Mouse (Mus musculus): ENCODE measurements around the gene Gria4. TPM values are rescaled to one million over a fixed set of nuclear protein-coding genes. Genes with fewer than 3 reads are reported as not detected.
"Not testable (repeated sequence)": the region's sequence is repeated elsewhere in the genome, so short reads cannot be mapped to it uniquely, and the experiment has no call there.

Gene Gria4
- polyA plus RNA-seq (2014; fragmentation: Nextera tagmentation; extraction: Ambion mirVana): 0.63 and 0.66 TPM in 2 replicates

DNA sequence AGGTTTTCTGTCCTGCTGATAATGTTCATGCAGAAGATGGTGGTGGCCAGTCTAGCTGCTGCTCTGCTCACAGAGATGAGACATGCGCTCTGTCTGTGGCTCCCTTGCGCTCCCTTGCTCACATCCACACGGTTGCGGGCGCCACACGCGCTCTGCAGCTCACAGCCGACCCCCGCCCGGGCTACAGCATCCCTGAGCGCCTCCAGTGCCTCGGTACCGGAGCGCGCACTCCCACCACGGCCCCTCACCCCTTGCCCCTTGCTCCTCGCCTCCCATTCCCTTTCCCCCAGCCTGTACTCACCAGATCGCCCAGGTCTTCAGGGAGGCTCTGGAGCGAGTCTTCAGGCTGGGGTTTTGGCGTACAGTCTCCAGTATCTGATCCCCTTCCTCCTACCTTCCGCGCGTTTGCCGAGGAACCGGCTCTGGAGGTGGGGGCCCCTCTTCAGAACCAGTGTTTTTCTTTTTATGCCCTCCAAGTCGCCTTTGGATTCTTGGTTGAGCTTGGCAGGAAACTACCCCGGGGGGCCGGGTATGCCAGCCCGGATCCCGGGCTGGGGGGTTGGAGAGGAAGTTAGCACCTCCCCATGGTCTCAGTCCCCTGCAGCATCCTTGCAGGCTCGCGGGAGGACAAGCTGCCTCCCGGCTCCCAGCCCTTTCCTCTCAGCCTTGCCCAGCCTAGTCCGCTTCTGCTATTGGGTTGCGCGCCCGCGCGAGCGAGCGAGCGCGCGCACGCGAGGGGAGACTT, at the start of gene Gria4:
Gene Gria4 (minus strand): TSS at position 691 of the 745 bp plus-strand sequence.
- ATAC-seq (replicated peaks; ENCODE audit: insufficient number of reproducible peaks, low FRiP score, low TSS enrichment): peak; percentile 59

DNA sequence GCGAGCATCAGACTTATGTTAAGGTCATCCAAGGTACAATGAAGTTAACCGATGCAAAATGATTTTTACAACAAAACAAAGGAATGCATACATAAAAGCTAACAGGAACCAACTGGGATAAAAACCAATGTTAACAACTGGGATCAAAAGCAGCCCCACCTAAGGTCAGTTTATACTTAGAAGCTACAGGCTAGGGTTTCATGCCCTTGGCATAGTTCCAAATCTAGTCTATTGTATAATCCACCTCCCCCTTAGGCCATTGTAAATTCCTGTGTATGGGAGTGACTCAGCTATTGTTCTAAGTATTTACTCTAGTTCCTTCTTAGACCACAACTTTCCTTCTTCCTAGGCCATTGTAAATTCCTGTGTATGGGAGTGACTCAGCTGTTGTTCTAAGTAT, 14.9 kb upstream of the Gria4 start:
- H3K36me3 ChIP-seq (ENCODE audit: control insufficient read depth, insufficient read depth, low read length); H3K27ac ChIP-seq (ENCODE audit: low read depth, low read length); H3K4me3 ChIP-seq (ENCODE audit: low read depth, low read length); H3K27me3 ChIP-seq (ENCODE audit: control insufficient read depth, insufficient read depth, low read length); H3K4me2 ChIP-seq; ATAC-seq (replicated peaks; ENCODE audit: insufficient number of reproducible peaks, low FRiP score, low TSS enrichment); H3K4me1 ChIP-seq (ENCODE audit: control insufficient read depth, insufficient read depth, low read length); H3K9me3 ChIP-seq (replicated peaks; ENCODE audit: control insufficient read depth, low read length); H3K9ac ChIP-seq (ENCODE audit: low read depth, low read length): not testable (repeated sequence)
- 80% methylated on average over 2 of the region's 2 CpGs for WGBS (ENCODE audit: insufficient replicate concordance)

More for the DNA sequence above, at the start of gene Gria4:
- Histone ChIP-seq H3K27ac (ENCODE audit: low read depth, low read length) (no peak within 1 kb of the TSS), H3K4me3 (ENCODE audit: low read depth, low read length) (peak within 1 kb of the TSS; percentile 62), H3K27me3 (ENCODE audit: control insufficient read depth, insufficient read depth, low read length) (no peaks in the 10 kb centered on the region), H3K4me1 (ENCODE audit: control insufficient read depth, insufficient read depth, low read length) (no peaks in the 10 kb centered on the region), H3K4me2 (peak within 1 kb of the TSS; percentile 75), H3K9ac (ENCODE audit: low read depth, low read length) (peak within 1 kb of the TSS; percentile 60), H3K9me3 (replicated peaks; ENCODE audit: control insufficient read depth, low read length) (no peaks in the 10 kb centered on the region), H3K36me3 (ENCODE audit: control insufficient read depth, insufficient read depth, low read length) (no peaks in the 10 kb centered on the region)
- under 1% methylated on average over 46 of the region's 46 CpGs for WGBS (ENCODE audit: insufficient replicate concordance)

DNA sequence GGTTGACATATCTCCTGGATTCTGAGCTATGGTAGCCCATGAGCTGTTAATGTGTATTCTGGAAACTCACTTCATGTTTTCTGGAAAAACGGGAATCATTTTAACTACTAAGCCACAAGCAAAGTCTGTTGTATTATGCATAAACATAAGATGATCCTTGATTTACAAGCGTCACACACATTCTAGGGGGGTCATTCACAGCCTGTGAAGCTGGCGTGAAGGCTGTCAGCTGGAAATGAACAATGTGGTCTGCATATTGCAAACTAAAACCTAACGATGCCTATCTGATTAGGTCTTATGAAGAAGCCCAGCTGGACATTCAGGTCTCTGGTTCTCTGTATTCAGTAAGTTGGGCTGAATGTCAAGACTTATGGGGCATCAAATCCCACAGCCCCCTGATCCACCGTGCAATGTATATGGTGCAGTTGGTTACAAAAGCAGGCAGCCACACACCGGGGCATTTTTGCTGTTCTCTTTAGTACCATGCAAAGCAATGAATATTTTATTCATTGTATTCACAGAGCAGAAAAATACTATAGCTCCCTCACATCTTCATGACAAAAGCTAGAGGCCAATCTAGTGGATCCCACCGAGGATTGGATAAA, 7.2 kb upstream of the Gria4 start:
- H3K4me1 ChIP-seq (ENCODE audit: control insufficient read depth, insufficient read depth, low read length): no peaks in the 10 kb centered on the region
- no peaks in the 10 kb centered on the region for H3K27me3 ChIP-seq (ENCODE audit: control insufficient read depth, insufficient read depth, low read length)
- H3K9ac ChIP-seq (ENCODE audit: low read depth, low read length): no peak overlapping the region
- ATAC-seq (replicated peaks; ENCODE audit: insufficient number of reproducible peaks, low FRiP score, low TSS enrichment): no peak
- H3K27ac ChIP-seq (ENCODE audit: low read depth, low read length): no peak overlapping the region
- H3K9me3 ChIP-seq (replicated peaks; ENCODE audit: control insufficient read depth, low read length): no peaks in the 10 kb centered on the region
- no peaks in the 10 kb centered on the region for H3K36me3 ChIP-seq (ENCODE audit: control insufficient read depth, insufficient read depth, low read length)
- 77% methylated on average over 7 of the region's 7 CpGs for WGBS (ENCODE audit: insufficient replicate concordance)
- H3K4me3 ChIP-seq (ENCODE audit: low read depth, low read length): no peak overlapping the region
- H3K4me2 ChIP-seq: no peak overlapping the region

DNA sequence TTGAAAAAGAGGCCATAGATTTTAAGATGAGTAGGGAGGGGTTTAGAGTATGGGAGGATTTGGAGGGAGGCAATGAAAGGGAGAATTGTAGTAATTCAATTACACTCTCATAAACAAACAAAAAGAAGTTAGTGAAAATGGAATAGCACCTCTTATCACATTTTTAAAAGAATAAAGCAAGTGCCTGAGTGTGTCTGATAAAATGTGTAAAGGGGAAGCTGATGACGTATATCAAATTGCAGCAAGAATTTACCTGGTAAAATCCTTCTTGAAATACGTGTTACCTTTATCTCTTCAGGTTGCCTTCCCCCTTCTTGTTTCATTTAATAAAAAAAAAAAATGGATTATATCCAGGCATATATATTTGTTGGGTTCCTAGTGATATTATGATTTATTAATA, 1.4 kb upstream of the Gria4 start:
- no peak overlapping the region for H3K9ac ChIP-seq (ENCODE audit: low read depth, low read length)
- 70% methylated on average over 2 of the region's 2 CpGs for WGBS (ENCODE audit: insufficient replicate concordance)
- no peaks in the 10 kb centered on the region for H3K36me3 ChIP-seq (ENCODE audit: control insufficient read depth, insufficient read depth, low read length)
- H3K4me2 ChIP-seq: no peak overlapping the region
- H3K4me1 ChIP-seq (ENCODE audit: control insufficient read depth, insufficient read depth, low read length): no peaks in the 10 kb centered on the region
- H3K4me3 ChIP-seq (ENCODE audit: low read depth, low read length): no peak overlapping the region
- no peak overlapping the region for H3K27ac ChIP-seq (ENCODE audit: low read depth, low read length)
- H3K9me3 ChIP-seq (replicated peaks; ENCODE audit: control insufficient read depth, low read length): no peaks in the 10 kb centered on the region
- ATAC-seq (replicated peaks; ENCODE audit: insufficient number of reproducible peaks, low FRiP score, low TSS enrichment): no peak
- H3K27me3 ChIP-seq (ENCODE audit: control insufficient read depth, insufficient read depth, low read length): no peaks in the 10 kb centered on the region

DNA sequence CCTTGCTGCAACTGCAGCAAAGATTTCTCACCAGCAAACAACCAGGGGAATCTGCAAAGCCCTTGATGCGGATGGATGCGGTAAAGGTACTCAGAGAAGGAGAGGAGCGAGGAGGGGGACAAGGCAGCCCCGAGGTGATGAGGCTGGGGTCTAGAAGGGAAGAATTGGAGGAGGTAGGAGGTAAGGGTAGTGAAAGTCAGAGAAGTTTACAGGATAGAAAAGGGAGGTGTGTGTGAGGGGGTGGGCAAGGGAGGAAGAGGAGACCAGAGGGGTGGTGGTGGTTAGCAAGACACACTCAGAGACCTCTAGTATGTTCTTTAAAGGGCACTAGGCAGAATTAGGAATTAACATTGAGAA, 233 bp upstream of the Gria4 start:
- H3K4me3 ChIP-seq (ENCODE audit: low read depth, low read length): peak overlapping the region; percentile 62
- peak overlapping the region; percentile 75 for H3K4me2 ChIP-seq
- peak overlapping the region; percentile 60; the same call in 1 of the 2 replicates for H3K9ac ChIP-seq (ENCODE audit: low read depth, low read length)
- ATAC-seq (replicated peaks; ENCODE audit: insufficient number of reproducible peaks, low FRiP score, low TSS enrichment): no peak; the same call in 1 of the 2 replicates
- no peaks in the 10 kb centered on the region for H3K9me3 ChIP-seq (replicated peaks; ENCODE audit: control insufficient read depth, low read length)
- no peaks in the 10 kb centered on the region for H3K4me1 ChIP-seq (ENCODE audit: control insufficient read depth, insufficient read depth, low read length)
- no peaks in the 10 kb centered on the region for H3K36me3 ChIP-seq (ENCODE audit: control insufficient read depth, insufficient read depth, low read length)
- WGBS (ENCODE audit: insufficient replicate concordance): 1% methylated on average over 4 of the region's 4 CpGs
- H3K27me3 ChIP-seq (ENCODE audit: control insufficient read depth, insufficient read depth, low read length): no peaks in the 10 kb centered on the region
- H3K27ac ChIP-seq (ENCODE audit: low read depth, low read length): no peak overlapping the region

DNA sequence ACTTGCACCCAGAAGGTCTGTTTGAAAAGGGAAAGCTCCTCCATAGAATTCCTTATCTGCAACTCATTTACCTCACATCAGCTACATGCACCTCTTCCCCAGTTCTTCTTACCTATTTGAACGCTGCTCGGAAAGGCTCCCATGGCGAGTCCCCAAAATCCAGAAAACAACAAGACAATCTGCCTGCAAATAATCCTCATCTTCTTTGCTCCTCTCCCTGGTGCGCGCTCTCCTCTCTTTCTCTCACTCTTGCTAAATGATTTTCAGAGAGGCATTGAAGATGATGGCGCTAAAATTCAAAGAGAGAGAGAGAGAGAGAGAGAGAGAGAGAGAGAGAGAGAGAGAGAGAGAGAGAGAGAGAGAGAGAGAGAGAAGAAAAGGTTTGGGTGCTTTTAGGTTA, 959 bp downstream of the Gria4 start:
- H3K9ac ChIP-seq (ENCODE audit: low read depth, low read length): no peak overlapping the region
- no peaks in the 10 kb centered on the region for H3K36me3 ChIP-seq (ENCODE audit: control insufficient read depth, insufficient read depth, low read length)
- 7% methylated on average over 5 of the region's 6 CpGs for whole genome bisulfite sequencing (ENCODE audit: insufficient replicate concordance)
- no peak overlapping the region for H3K27ac ChIP-seq (ENCODE audit: low read depth, low read length)
- no peaks in the 10 kb centered on the region for H3K27me3 ChIP-seq (ENCODE audit: control insufficient read depth, insufficient read depth, low read length)
- no peak for ATAC-seq (replicated peaks; ENCODE audit: insufficient number of reproducible peaks, low FRiP score, low TSS enrichment)
- peak overlapping the region; percentile 75 for H3K4me2 ChIP-seq
- no peaks in the 10 kb centered on the region for H3K9me3 ChIP-seq (replicated peaks; ENCODE audit: control insufficient read depth, low read length)
- no peaks in the 10 kb centered on the region for H3K4me1 ChIP-seq (ENCODE audit: control insufficient read depth, insufficient read depth, low read length)
- H3K4me3 ChIP-seq (ENCODE audit: low read depth, low read length): peak overlapping the region; percentile 62

DNA sequence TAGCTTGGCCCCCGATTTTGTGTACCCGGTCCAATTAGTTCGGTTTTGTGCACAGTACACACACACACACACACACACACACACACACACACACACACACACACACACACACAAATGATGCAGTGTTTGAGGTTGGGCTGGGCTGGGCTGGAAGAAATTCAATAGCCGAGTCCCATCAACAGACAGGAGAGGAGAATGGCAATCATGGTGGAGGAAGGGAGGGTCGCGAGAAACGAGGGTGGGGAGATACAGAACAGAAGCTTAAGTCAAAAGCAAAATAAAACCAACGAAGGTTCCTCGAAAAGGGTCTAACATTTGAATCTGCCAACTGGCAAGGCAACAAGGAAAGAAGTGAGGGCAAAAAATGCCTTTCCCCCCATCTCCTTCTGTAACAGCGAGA, 1.6 kb downstream of the Gria4 start:
- 29% methylated on average over 10 of the region's 10 CpGs for whole genome bisulfite sequencing (ENCODE audit: insufficient replicate concordance)
- H3K4me2 ChIP-seq: no peak overlapping the region
- H3K4me3 ChIP-seq (ENCODE audit: low read depth, low read length): no peak overlapping the region

DNA sequence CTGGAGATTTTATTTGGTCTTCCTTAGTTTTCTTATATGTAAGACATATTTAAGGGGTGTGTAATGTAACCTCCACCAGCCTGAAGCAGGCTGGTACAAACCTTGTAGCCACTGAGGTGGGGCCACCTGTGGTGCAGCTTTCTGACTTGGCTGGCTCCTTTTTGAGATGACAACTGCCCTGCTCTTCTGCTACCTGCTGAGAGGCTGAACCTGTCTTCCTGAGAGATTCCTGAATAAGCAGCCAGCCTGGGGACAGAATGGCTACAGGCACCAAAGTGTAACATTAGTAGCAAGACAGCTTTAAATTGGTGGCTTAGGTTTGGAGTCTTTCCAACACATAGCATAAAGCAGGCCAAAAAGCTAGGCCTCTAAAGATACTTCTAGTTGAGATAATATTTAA, 46.6 kb downstream of the Gria4 start:
- H3K4me1 ChIP-seq (ENCODE audit: control insufficient read depth, insufficient read depth, low read length); H3K27me3 ChIP-seq (ENCODE audit: control insufficient read depth, insufficient read depth, low read length); H3K27ac ChIP-seq (ENCODE audit: low read depth, low read length); H3K9ac ChIP-seq (ENCODE audit: low read depth, low read length); H3K4me3 ChIP-seq (ENCODE audit: low read depth, low read length); ATAC-seq (replicated peaks; ENCODE audit: insufficient number of reproducible peaks, low FRiP score, low TSS enrichment); H3K9me3 ChIP-seq (replicated peaks; ENCODE audit: control insufficient read depth, low read length); H3K4me2 ChIP-seq; H3K36me3 ChIP-seq (ENCODE audit: control insufficient read depth, insufficient read depth, low read length): not testable (repeated sequence)

More for the DNA sequence above, 1.6 kb downstream of the Gria4 start:
- Histone ChIP-seq H3K36me3 (ENCODE audit: control insufficient read depth, insufficient read depth, low read length) (no peaks in the 10 kb centered on the region), H3K9me3 (replicated peaks; ENCODE audit: control insufficient read depth, low read length) (no peaks in the 10 kb centered on the region), H3K27me3 (ENCODE audit: control insufficient read depth, insufficient read depth, low read length) (no peaks in the 10 kb centered on the region), H3K27ac (ENCODE audit: low read depth, low read length) (no peak overlapping the region), H3K4me1 (ENCODE audit: control insufficient read depth, insufficient read depth, low read length) (no peaks in the 10 kb centered on the region), H3K9ac (ENCODE audit: low read depth, low read length) (no peak overlapping the region)
- ATAC-seq (replicated peaks; ENCODE audit: insufficient number of reproducible peaks, low FRiP score, low TSS enrichment): no peak

DNA sequence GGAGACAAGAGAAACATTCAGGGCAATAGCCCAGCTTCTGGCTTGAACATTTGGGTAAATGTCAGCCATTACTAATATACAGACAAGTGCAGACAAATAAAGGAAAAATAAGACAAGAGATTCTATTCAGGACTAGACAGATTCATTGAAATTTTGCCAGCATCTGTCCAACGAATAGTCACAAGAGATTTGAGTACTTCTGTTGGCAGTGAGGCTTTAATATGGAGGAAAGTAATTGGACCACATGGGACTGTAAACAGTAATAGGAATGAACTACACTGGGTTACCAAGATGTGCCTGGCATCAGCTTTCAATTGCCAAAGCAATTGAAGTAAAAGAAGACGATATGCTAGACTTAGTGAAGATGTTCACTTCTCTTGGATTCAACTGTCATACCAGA, 81.9 kb downstream of the Gria4 start:
- no peak for ATAC-seq (replicated peaks; ENCODE audit: insufficient number of reproducible peaks, low FRiP score, low TSS enrichment)
- Histone ChIP-seq H3K9ac (ENCODE audit: low read depth, low read length) (no peak overlapping the region), H3K4me2 (no peak overlapping the region), H3K36me3 (ENCODE audit: control insufficient read depth, insufficient read depth, low read length) (no peaks in the 10 kb centered on the region), H3K27me3 (ENCODE audit: control insufficient read depth, insufficient read depth, low read length) (no peaks in the 10 kb centered on the region), H3K9me3 (replicated peaks; ENCODE audit: control insufficient read depth, low read length) (no peaks in the 10 kb centered on the region), H3K27ac (ENCODE audit: low read depth, low read length) (no peak overlapping the region), H3K4me3 (ENCODE audit: low read depth, low read length) (no peak overlapping the region), H3K4me1 (ENCODE audit: control insufficient read depth, insufficient read depth, low read length) (no peaks in the 10 kb centered on the region)
- WGBS (ENCODE audit: insufficient replicate concordance): 73% methylated on average over 2 of the region's 2 CpGs

Measured in heart, embryonic 11.5 days (tissue).